Mouse (Mus musculus) layer of hippocampus, postnatal 36 days (tissue): ENCODE measurements around the gene Tmem51. TPM values are rescaled to one million over a fixed set of nuclear protein-coding genes. Genes with fewer than 3 reads are reported as not detected.
A peak's percentile ranks its signal among the peaks of the same experiment; 100 is the strongest.

Source experiments
- DNase-seq, 2 experiments: peaks; one replicate each; pipeline ENCODE4 v3.0.0; 2022
- total RNA-seq, 2 experiments: library from RNA; stranded (reverse); gene quantifications; 2 replicates each; pipeline ENCODE4 v1.2.3; 2021

Tmem51 gene
- 1 to 10 TPM; 4.2 TPM for total RNA-seq

DNA sequence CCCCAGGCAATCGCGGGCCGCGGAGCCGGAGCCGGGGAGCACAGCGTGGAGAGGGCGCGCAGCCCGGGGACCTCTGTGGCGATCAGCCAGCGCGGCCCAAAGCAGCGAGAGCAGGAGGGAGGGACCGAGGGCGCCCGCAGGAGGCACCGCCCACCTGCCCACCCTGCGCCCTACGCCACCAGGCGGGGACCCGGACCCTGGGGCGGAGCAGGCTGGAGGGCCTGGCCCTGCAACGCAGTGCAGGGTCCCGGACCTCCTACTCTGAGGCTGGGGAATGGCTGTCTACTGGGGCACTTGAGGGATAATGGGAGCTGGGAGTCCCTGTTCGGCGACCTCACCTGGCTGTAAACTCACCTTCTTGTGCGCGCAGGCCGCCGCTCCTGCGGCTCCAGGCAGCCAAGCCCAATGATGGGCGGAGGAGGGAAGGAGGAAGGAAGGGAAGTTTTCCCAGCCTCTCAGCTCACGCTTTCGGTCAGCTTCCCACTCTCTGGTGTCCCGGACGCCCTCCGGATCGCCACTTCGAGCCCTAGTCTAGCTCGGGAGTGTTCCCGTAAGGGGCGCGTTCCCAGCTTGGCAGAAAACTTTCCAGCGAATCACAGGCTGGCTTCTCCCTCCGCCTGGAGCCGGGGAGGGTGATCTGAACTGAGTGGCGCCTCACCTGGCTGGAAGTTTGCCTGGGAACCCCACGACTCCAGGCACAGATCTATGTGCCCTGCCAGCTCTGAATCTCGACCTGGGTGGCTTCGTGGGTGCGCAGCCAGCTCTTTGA is at the start of gene Tmem51:
TSS of gene Tmem51 (minus strand) at position 174 of the 769 bp plus-strand sequence.
- DNase-seq: no peak

DNA sequence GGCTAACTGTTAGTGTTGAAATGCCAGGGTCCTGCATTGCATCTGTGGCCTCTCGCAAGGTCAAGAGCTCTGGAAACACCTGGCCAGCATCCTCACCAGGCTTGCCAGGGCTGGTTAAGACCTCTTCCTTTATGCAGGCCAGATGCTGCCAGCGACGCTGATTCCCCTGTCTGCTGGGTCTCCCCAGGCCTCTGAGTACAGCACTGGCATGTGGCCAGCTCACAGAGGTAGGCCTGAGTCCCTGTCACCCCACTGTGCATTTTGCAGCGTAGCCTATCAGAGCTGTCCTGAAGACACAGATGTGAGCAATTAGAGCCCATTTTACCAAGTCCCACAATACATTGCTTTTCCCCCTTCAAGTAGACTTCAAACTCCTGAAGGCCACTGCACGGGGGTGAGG is 46.1 kb upstream of the Tmem51 start:
- DNase-seq: no peak

DNA sequence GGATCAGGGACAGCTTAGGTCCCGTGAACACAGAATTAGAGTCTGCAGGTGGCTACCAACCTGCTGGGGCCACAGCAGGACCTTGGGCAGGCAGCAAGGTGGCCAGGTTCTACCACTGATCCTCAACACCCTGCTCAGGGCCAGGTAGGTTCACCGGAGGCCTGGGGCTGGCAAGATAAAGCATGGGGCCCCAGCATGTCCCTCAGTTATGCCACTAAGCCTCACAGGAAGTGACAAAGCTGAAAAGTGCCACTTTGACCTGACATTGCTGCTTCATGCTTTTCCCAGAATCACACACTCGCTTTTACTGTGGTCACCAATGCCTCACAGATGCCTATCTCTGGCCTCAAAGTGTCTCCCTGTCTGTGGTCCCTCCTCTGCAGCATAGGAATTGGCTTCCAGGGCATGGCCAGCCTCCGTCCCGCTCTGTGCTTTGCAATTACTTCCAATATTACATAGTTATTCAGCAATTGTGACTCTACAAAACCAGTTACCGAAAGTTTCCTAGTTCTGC is 43.2 kb upstream of the Tmem51 start:
- DNase-seq: no peak

DNA sequence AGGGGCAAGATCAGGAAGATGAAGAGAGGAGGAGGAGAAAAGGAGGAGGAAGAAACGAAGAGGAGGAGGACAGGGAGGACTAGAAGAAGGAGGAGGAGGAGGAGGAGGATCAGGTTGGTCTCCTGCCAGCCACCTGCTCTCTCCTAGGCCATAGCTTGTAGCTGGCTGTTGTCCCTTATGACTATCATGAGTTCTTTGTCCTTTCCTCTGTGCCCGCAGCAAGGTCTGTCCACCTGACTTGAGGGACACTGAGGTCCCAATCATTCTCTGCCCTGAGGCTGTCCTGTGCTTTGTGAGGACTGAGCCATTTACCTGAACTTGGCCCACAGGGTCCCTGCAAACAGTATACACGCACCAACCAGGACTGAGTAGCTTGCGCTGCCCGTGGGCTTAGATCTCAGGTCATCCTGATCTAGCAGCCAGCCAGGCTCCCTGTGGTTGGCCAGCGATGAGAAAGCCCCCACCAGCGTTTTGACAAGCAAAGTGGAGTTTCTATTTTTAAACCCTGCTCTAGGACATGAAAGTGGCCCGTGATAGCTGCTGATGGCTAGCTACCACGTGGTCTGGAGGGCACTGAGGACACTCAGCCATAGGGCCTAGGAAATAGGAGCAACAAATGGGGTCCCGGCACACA is 42.7 kb upstream of the Tmem51 start:
- no peak for DNase-seq

DNA sequence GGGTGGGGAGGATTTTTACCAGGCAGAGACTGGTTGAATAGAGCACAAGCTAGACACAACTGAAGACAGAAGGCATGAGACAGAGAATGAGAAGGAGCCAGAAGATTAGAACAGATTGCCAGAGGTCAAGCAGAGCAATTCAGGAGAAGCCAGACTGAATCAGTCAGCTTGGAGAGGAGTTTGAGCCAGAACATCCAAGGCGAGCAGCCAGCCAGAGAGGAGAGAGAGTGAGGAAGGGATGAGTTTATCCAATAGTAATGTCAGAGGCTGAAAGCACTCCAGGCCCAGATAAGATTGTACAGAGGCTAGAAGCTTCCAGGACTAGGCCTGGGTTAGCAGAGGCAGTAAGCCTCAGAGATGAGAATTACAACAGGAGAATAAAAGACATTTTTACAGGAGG is 37.1 kb upstream of the Tmem51 start:
- DNase-seq: no peak

DNA sequence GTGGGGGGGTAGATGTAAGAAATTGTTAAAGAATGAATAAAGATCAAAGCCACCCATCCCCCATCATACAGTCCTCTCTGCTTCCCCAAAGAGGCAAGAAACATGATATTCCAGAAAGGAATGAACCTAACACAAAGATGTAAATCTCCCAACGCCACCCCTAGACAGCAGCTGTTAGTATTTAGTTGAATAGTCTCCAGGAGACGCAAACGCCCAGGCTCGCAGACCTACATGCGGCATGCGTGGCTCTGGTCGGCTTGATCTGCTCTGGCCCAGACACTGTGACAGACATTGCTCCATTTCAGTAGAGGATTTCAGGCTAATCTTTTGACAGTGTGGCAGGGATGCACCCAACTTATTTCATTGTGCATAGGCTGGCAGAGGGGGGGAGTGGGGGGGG is 34.4 kb upstream of the Tmem51 start:
- no peak for DNase-seq

DNA sequence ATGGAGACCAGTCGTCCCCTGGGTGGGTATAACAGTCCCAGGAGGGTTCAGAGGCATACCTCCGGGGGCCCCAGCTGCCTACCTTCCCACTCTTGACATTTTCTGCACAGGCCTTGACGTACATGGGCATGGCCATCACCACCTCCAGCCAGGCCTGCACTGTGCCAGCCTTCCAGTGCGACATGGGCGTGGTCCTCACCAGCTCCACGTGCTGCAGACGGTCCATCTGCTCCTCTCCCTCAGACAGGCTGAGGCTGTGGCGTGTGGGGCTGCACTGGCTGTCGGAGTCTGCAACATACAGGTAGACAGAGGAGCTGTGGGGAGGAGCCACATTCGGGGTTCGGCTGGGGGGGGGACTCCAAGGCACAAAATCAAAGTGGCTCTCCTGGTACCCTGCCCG is 33.9 kb upstream of the Tmem51 start:
- DNase-seq: no peak

DNA sequence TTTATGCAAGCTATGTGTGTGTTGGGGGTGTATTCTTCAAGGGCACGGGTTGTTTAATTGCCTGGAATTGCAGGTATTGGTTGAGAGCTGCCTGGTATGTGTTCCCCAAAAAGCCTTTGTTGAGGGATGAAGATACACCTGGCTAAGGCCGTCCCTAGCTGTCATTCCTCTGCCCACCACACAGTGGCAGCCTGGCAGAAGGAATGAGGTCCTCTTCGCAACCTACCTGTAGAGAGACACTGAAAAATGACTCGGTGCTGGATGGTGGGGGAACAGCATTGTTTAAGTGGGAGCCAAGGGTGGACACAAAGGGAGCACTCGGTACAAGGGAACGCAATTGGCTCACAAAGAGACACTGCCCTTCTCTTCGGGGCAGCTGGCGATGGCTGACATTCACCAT is 29.2 kb upstream of the Tmem51 start:
- DNase-seq: peak; percentile 24 to 32

DNA sequence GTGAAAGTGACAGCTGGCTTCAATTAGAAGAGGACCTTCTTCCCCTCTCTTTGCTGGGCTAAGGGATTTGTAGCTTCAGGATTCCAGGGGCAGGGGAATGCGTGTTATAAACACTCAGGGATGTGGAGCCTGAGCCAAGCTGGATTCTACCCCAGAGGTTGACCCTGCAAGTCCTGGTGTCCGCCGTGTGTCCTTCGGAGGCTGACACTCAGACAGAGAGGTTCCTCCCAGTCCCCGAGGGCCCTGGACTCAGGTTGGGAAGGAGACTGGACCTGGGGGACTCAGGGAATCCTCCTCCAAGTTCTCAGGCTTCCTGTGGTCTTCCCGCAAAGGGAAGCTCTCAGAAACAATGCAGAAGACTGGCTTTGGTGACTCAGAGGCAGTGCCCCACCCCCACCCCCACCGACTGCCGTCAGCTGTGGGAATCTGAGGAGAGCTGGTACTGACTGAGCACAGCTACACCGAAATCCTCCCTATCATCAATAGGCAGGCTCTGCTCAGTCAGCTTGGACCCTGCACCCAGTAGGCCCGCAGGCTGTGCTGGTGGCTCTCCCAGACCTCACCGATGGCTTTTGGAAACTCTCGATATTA is 19.1 kb upstream of the Tmem51 start:
- no peak for DNase-seq

DNA sequence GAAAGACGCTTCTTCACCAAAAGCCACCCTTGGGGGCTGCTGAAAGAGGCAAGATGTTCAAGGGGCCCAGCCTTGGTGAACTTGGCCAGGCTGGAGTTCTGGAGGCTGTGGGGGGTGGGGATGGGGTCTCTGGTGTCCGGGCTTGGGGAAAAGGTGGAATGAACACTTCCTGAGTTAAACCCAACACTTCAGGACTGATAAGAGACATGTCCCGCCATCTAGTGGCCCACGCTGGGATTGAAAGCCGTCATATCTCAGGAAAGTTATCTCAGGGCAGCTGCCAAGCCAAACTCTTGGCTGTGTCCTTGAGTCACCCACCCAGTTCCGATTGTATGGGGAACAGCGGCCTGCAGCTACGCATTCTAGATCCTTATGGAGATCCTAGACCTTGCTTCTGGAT is 14.2 kb upstream of the Tmem51 start:
- peak; percentile 68 to 74 for DNase-seq

DNA sequence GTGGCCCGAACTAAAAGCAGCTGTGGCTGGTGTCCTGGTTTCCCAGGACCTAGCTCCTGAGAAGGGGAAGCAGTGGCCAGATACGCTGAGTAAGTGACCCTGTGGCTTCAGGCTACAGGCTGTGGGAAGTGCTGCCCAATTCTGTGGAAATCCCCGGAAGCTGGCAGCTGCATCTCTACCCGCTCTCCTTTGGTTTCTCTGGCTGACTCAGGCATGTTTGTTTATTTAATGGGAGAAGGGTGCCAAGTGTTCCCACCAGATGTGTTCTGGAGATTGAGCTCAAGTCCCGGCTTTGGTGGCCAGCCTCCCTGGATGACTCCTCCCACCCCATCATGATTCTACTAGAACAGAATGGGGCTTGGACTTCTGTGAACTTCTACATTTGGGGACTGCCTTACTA is 13.8 kb upstream of the Tmem51 start:
- DNase-seq: no peak

DNA sequence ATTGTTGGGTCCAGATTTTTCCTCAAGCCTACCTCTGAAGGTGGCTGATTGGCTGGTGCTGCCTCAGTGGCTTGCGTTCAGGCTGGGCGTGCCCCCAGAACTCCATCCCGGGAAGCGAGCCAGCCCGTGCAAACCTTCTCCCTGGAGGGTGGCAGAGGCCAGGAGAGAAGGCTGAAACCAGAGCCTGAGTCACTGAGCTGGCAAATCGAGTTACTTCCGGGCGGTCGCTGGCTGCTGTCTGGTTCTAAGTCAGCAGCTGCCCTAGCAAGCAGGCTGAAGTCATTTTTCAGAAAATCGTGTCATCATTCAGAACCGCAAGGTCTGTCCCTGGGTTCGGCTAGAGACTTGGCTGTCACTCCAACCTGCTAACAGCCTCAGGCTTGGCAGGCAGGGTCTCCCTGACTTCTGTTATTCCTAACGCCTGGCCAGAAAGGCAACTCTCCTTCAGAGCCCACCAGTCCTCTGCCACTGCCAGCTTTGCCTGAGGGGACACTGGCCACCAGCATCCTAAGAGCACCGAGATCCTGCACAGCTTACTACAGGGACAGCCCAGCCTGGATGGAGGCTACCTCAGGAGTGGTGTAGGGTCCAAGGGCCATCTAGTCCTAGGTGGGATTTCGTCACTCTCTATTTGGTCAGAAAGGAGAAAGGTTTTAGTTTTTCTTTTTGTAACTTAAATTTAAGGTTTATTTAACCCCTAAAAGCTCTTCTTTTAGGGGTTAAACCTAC is 11.6 kb upstream of the Tmem51 start:
- no peak for DNase-seq

DNA sequence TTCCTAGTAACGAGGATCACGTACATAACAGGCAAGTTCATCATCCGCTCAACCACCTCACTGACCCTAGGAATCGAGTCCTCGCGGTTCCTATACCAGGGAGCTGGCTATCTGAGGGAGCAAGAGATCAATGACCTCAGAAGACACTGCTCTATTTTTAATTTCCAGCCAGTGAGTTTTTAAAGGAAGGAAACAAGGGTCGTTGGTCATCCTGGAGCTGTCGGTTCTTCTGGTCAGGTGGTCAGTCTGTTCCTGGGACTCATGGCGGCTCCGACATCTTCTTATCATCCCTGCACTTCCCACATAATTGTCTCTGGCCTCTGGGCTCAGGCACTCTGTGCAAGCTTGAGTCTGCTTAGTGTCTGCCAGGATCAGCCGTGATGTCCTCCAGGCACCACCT is 10.3 kb upstream of the Tmem51 start:
- no peak for DNase-seq

DNA sequence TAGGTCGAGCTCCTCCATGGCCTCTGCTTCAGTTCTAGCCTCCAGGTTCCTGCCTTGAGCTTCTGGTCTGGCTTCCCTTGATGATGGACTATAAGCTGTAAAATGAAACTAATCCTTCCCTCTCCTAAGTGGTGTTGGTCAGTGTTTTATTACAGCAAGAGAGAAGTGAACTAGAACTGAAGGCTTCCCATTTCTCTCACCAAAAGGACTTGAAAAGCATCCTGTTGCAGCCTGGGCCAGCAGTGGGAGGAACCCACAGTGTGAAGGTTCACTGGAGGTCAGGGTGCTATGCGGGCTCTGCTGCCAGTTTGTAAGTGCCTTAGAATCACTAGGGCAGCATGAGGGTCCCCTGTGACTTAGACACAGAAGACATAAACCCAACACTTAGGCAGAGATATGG is 7.0 kb upstream of the Tmem51 start:
- DNase-seq: no peak

DNA sequence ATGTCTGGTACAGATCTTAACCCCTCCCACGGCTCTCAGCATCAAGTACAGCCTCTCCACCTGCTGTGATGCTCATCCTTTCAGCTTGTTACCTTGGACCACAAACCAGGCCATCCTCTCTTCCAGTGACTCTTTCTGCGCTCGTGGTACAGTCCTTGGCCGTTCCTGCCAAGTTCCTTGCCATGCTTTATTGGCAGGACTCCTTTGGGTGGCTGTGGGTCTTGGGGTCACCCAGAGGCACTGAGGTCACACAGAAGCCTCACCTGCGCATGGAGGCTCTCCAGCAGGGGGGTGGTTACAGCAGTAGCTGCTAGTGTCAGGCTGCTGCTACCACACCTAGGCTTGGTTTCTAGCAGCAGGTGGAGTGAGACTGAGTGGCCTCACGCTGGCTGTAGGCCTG is 5.9 kb upstream of the Tmem51 start:
- DNase-seq: no peak

DNA sequence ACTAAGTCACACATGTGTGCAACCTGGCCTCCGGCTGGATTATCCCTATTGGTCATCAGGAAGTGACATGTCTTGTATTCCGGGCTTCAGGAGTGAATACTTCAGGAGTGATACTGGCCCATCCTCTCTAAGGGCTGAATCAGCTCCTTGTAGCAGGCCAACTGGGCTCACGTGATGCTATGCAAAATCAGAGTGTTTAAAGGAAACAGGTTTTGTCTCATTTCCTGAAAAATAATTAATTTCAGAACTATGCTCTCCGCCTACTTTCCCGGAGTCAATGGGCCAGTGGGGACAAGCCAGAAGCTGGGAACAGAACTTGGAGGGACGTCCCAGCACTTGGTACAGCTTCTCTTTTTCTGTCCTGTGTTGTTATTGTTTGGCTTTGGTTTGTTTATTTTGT is 4.7 kb upstream of the Tmem51 start:
- DNase-seq: no peak

DNA sequence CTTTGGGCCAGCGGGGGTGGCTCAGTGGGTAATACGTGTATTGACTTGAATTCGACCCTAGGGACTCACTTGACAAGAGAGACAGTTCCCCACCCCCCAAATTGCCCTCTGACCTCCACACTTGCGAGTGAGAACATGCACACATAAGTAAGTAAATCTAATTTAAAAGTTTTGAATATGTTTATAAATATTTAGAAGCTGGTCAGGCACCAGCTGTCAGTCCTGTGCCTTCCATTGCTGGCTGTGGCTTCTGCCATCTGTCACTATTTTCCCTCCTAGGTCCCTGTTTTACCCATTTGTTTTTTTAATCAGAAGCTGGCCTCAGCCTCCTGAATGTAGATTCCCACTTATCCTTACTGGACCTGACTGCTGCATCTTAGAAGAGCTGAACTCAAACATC is 4.3 kb upstream of the Tmem51 start:
- no peak for DNase-seq

DNA sequence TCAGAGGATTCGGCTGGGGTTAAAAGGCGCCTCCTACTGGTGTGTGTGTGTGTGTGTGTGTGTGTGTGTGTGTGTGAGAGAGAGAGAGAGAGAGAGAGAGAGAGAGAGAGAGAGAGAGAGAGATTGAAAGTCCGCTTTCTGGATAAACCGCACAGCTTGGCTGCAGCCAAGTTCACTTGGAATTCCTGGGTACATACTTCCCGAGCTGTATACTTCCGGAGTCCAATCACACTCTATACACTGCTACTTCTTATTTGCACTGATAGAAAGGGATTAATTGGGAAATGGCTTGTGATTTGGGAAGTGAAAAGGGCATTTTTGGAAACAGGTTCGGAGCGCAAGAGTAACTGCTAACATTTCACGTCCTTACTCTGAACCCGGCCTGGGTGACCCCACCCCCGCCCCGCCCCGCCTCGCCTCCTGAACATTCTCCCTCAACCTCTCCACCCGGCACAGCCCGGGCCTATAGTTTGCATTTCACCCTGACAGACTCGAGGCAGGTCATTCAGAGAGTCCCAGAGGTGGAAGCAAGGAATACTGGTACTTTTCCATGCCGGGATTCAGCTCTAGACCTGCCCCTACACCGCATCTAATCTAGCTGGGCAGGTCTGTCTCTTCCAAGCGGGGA is 946 bp upstream of the Tmem51 start:
- DNase-seq: no peak

DNA sequence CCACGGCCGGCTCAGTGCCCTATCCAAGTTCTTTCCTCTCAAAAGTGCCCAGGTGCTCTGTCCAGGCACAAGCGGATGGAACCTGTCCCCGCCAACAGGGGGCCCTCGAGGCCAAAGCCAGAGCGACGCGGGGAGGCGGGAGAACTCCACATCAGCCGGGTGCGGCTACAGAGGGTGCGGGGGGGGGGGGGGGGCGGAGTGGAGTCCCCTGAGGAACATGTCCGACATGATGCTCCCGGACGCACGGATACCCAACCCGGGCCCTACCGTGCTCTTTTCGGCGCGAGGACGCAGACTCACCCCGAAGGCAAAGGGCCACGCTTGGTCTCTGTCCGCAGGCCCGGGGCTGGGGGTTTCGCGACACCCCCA is 358 bp downstream of the Tmem51 start:
- no peak for DNase-seq

DNA sequence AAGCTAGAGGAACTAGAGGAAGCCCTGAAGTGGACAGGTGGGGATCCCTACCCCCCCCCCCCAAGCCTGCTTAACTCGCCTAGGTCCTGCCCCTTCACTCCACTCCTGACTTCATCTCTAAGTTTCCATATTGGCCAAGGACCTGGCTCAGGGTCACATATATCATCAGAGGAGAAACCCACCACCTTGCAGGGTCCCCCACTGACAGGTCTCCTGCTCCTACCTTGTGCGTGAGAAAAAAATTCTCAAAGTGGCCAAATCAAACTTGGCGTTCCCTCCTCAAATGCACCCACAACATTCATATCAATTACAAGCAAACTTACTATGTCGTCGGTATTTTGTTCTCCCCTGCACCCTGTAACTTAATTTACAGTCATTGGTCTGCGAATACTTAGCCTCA is 911 bp downstream of the Tmem51 start:
- no peak for DNase-seq

DNA sequence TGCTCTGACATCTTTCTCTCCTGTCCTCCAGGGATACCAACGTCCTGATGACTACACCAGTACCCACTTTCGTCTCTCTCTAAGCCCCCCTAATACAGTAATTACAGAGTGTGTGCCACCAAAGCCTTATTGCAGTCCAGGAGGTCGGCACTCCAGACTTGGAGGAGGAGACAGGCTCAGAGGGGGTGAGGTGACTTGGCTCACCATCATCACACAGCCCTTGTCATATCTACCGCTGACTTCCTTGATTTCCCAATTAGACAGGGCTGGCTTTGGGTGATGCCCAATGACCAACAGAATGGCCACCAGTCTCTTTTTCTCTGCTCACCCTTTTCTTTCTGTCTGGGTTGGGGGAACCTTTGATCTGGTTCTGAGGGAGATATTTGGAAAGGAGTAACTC is 1.4 kb downstream of the Tmem51 start:
- no peak for DNase-seq

DNA sequence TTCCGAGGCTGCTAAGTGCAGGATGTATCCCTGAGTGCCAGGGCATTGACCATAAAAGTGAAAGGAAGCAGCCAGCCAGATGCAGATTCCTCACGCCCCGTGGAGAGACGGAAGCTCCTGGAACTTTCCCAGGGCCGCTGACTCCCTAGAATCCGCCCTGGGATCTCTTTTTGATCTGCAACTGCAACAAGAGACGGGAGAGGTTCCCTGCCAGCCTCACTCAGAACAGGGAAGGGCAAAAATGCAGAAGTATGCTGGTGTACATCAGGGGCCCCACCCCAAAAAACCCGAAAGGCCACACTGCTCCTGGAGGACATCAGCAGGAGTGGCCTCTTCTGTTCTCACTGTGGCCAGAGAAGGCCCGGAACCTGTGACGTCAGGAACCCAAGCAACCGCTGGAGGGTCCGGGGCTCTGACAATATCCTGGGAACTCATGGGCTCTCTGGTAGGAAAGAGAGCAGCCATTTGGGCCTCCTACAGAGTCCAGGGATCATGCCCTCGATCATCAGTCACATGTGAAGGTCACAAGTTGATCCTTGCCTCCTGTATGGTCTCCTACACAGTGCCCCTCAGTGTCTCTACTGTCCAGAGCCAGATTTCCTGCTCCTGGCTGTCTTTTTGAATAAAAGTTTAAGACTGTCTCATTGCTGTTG is 2.3 kb downstream of the Tmem51 start:
- no peak for DNase-seq
